16 mouse cellular contexts compared by ENCODE assay signal in the genomic region with DNA sequence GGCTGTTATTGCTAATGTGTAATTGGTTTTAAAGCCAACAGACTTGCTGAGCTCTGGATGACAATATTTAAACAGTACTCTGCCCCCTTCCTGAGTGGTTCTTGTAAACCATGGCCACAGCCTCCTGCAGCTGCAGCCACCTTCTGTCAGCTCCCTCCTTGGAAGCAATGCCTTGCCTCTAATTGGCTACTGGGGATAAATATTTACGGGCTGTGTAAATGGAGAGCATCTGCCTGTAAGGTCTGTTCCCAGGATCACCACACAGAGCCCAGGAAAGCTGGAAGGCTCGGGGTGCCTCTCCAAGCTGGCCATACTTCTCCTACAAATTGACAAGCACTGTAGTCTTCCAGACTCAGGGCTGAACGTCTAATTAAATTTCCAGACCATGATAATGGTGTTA. TPM values are rescaled to one million over a fixed set of nuclear protein-coding genes. Genes with fewer than 3 reads are reported as not detected.
A peak's percentile ranks its signal among the peaks of the same experiment; 100 is the strongest.
DNase-seq lines count a peak whose midpoint lies in the region; ATAC-seq lines count a peak whose summit lies in the region.
"Had no signal": no experiment of that assay in that cellular context is flagged by ENCODE, and none has a peak within 500 bp of the region (broad histone marks: within the 10 kb centered on the region; RNA-seq: fewer than 3 reads in every experiment).

No protein-coding gene starts in this region.

- no peaks in the 10 kb centered on the region for H3K4me1 ChIP-seq in midbrain, embryonic 11.5 days (ENCODE audit: control insufficient read depth, insufficient read depth, low read length)
- peaks cover 4% of the 10 kb centered on the region; the same call in 1 of the 2 replicates for H3K4me1 ChIP-seq in midbrain, embryonic 15.5 days
- peaks cover 11% of the 10 kb centered on the region; the same call in 1 of the 2 replicates for H3K4me1 ChIP-seq in forebrain, embryonic 15.5 days
- no peaks in the 10 kb centered on the region for H3K4me1 ChIP-seq in stomach, embryonic 14.5 days (ENCODE audit: control insufficient read depth, insufficient read depth, low read length)
- no peaks in the 10 kb centered on the region for H3K4me1 ChIP-seq in kidney, embryonic 16.5 days (ENCODE audit: insufficient read depth, low read length)
- H3K4me1 ChIP-seq: heart, embryonic 15.5 days had no signal

- no peak overlapping the region for H3K9ac ChIP-seq in midbrain, embryonic 11.5 days (ENCODE audit: low read length)
- no peak overlapping the region for H3K9ac ChIP-seq in midbrain, embryonic 15.5 days
- no peak overlapping the region for H3K9ac ChIP-seq in forebrain, embryonic 15.5 days (replicated peaks)
- no peak overlapping the region for H3K9ac ChIP-seq in stomach, embryonic 14.5 days (replicated peaks; ENCODE audit: low read depth, low read length)
- H3K9ac ChIP-seq in kidney, embryonic 16.5 days (replicated peaks; ENCODE audit: low read length), result no peak overlapping the region
- H3K9ac ChIP-seq: heart, embryonic 15.5 days; limb, embryonic 13.5 days had no signal

- no peak for DNase-seq in midbrain, embryonic 11.5 days (ENCODE audit: low spot score, missing footprints)
- DNase-seq in hindlimb bud, embryonic 11.5 days (ENCODE audit: extremely low spot score, low read depth, low spot score), result peak; percentile 8
- DNase-seq in gastrocnemius, adult 8-10 months (ENCODE audit: low spot score in 2 of 2), result no peak
- DNase-seq in adrenal gland, adult 18-20 months (ENCODE audit: low spot score in 2 of 2), result no peak
- DNase-seq: embryo, embryonic 11 days; kidney, postnatal 10 days; lung, postnatal 10 days had no signal

- no peak overlapping the region for H3K4me3 ChIP-seq in midbrain, embryonic 11.5 days (ENCODE audit: low read depth, low read length)
- H3K4me3 ChIP-seq in midbrain, embryonic 15.5 days, result no peak overlapping the region
- no peak overlapping the region for H3K4me3 ChIP-seq in forebrain, embryonic 15.5 days
- no peak overlapping the region for H3K4me3 ChIP-seq in stomach, embryonic 14.5 days (ENCODE audit: low read depth, low read length)
- H3K4me3 ChIP-seq in kidney, embryonic 16.5 days (ENCODE audit: low read length), result no peak overlapping the region
- H3K4me3 ChIP-seq: heart, embryonic 15.5 days; limb, embryonic 13.5 days had no signal

- no peaks in the 10 kb centered on the region for H3K36me3 ChIP-seq in midbrain, embryonic 11.5 days (ENCODE audit: control insufficient read depth, insufficient read depth, low read length)
- H3K36me3 ChIP-seq in midbrain, embryonic 15.5 days (replicated peaks), result no peaks in the 10 kb centered on the region
- no peaks in the 10 kb centered on the region for H3K36me3 ChIP-seq in forebrain, embryonic 15.5 days
- H3K36me3 ChIP-seq in stomach, embryonic 14.5 days (ENCODE audit: control insufficient read depth, insufficient read depth, low read length), result no peaks in the 10 kb centered on the region
- H3K36me3 ChIP-seq in kidney, embryonic 16.5 days (ENCODE audit: insufficient read depth, low read length), result no peaks in the 10 kb centered on the region
- H3K36me3 ChIP-seq: heart, embryonic 15.5 days; limb, embryonic 13.5 days had no signal

- ATAC-seq in midbrain, embryonic 11.5 days (ENCODE audit: low FRiP score), result peak; percentile 48; the same call in 1 of the 2 replicates
- ATAC-seq in midbrain, embryonic 15.5 days (replicated peaks), result no peak
- ATAC-seq in forebrain, embryonic 15.5 days (replicated peaks), result peak; percentile 92
- peak; percentile 76; the same call in 1 of the 2 replicates for ATAC-seq in stomach, embryonic 14.5 days (ENCODE audit: insufficient number of reproducible peaks, insufficient read depth, low FRiP score, low read depth)
- no peak for ATAC-seq in kidney, embryonic 16.5 days (ENCODE audit: low FRiP score, low TSS enrichment)

- H3K27me3 ChIP-seq in midbrain, embryonic 11.5 days (ENCODE audit: control insufficient read depth, insufficient read depth, low read length), result no peaks in the 10 kb centered on the region
- H3K27me3 ChIP-seq in midbrain, embryonic 15.5 days (replicated peaks), result no peaks in the 10 kb centered on the region
- no peaks in the 10 kb centered on the region for H3K27me3 ChIP-seq in forebrain, embryonic 15.5 days
- H3K27me3 ChIP-seq in stomach, embryonic 14.5 days (ENCODE audit: control insufficient read depth, insufficient read depth, low read length), result no peaks in the 10 kb centered on the region
- H3K27me3 ChIP-seq in kidney, embryonic 16.5 days (ENCODE audit: insufficient read depth, low read length), result no peaks in the 10 kb centered on the region

- WGBS in midbrain, embryonic 11.5 days, result 45% methylated on average over 3 of the region's 3 CpGs
- WGBS in midbrain, embryonic 15.5 days, result 28% methylated on average over 3 of the region's 3 CpGs
- WGBS in forebrain, embryonic 15.5 days, result 23% methylated on average over 3 of the region's 3 CpGs
- WGBS in stomach, embryonic 14.5 days, result 12% methylated on average over 3 of the region's 3 CpGs
- 27% methylated on average over 3 of the region's 3 CpGs for WGBS in kidney, embryonic 16.5 days

- no peaks in the 10 kb centered on the region for H3K9me3 ChIP-seq in midbrain, embryonic 11.5 days (ENCODE audit: control insufficient read depth, low read length)
- no peaks in the 10 kb centered on the region for H3K9me3 ChIP-seq in midbrain, embryonic 15.5 days
- no peaks in the 10 kb centered on the region for H3K9me3 ChIP-seq in forebrain, embryonic 15.5 days
- no peaks in the 10 kb centered on the region for H3K9me3 ChIP-seq in stomach, embryonic 14.5 days (ENCODE audit: control insufficient read depth, low read depth, low read length)
- H3K9me3 ChIP-seq in kidney, embryonic 16.5 days (ENCODE audit: low read length), result no peaks in the 10 kb centered on the region
- H3K9me3 ChIP-seq: heart, embryonic 15.5 days; limb, embryonic 13.5 days had no signal

- H3K27ac ChIP-seq in midbrain, embryonic 11.5 days (ENCODE audit: low read depth, low read length), result no peak overlapping the region
- no peak overlapping the region; the same call in 1 of the 2 replicates for H3K27ac ChIP-seq in midbrain, embryonic 15.5 days
- no peak overlapping the region for H3K27ac ChIP-seq in forebrain, embryonic 15.5 days (replicated peaks)
- peak overlapping the region; percentile 77; the same call in 1 of the 2 replicates for H3K27ac ChIP-seq in stomach, embryonic 14.5 days (ENCODE audit: low read length)
- no peak overlapping the region for H3K27ac ChIP-seq in kidney, embryonic 16.5 days (ENCODE audit: low read length)
- H3K27ac ChIP-seq: heart, embryonic 15.5 days; limb, embryonic 13.5 days had no signal

- H3K4me2 ChIP-seq in midbrain, embryonic 11.5 days, result no peak overlapping the region
- no peak overlapping the region for H3K4me2 ChIP-seq in midbrain, embryonic 15.5 days
- no peak overlapping the region for H3K4me2 ChIP-seq in forebrain, embryonic 15.5 days (replicated peaks)
- no peak overlapping the region for H3K4me2 ChIP-seq in stomach, embryonic 14.5 days (replicated peaks; ENCODE audit: low read depth, low read length)
- no peak overlapping the region for H3K4me2 ChIP-seq in kidney, embryonic 16.5 days (replicated peaks; ENCODE audit: low read depth, low read length)
- H3K4me2 ChIP-seq: heart, embryonic 15.5 days; limb, embryonic 13.5 days had no signal

RNA-seq across cellular contexts. Expression of a gene that starts 24.9 kb away (rescaled TPM):
- 0.19 and 0.59 TPM in 2 replicates for polyA plus RNA-seq in midbrain, embryonic 11.5 days (2014; fragmentation: Nextera tagmentation; extraction: Ambion mirVana)
- polyA plus RNA-seq in midbrain, embryonic 15.5 days (2015; fragmentation: Nextera tagmentation; extraction: Ambion mirVana), result 2.5 and 2.8 TPM in 2 replicates
- polyA plus RNA-seq in forebrain, embryonic 15.5 days (2015; fragmentation: Nextera tagmentation; extraction: Ambion mirVana), result 1.3 and 1.6 TPM in 2 replicates
- polyA plus RNA-seq in stomach, embryonic 14.5 days (2014; fragmentation: Nextera tagmentation; extraction: Ambion mirVana), result 4.9 and 5.5 TPM in 2 replicates
- total RNA-seq in gastrocnemius, adult 8-10 months (2022), result not detected
- not detected for total RNA-seq in adrenal gland, adult 18-20 months (2021)
- 0.17 and 0.29 TPM in 2 replicates for polyA plus RNA-seq in kidney, embryonic 16.5 days (2015; fragmentation: Nextera tagmentation; extraction: Ambion mirVana)
- total RNA-seq: gastrocnemius, adult 18-20 months had no signal
- polyA plus RNA-seq: thymus, postnatal 0 days had no signal

RNA-seq across cellular contexts. Expression of a gene that starts 26.0 kb away (rescaled TPM):
- polyA plus RNA-seq in midbrain, embryonic 11.5 days (2014; fragmentation: Nextera tagmentation; extraction: Ambion mirVana), result 0.11 TPM in 1 of 2 replicates, not detected in the other
- 0.22 and 0.68 TPM in 2 replicates for polyA plus RNA-seq in midbrain, embryonic 15.5 days (2015; fragmentation: Nextera tagmentation; extraction: Ambion mirVana)
- polyA plus RNA-seq in forebrain, embryonic 15.5 days (2015; fragmentation: Nextera tagmentation; extraction: Ambion mirVana), result 0.15 and 0.34 TPM in 2 replicates
- polyA plus RNA-seq in stomach, embryonic 14.5 days (2014; fragmentation: Nextera tagmentation; extraction: Ambion mirVana), result 0.66 and 0.90 TPM in 2 replicates
- not detected for total RNA-seq in gastrocnemius, adult 8-10 months (2022)
- not detected for total RNA-seq in adrenal gland, adult 18-20 months (2021)
- polyA plus RNA-seq in kidney, embryonic 16.5 days (2015; fragmentation: Nextera tagmentation; extraction: Ambion mirVana), result 0.05 and 0.10 TPM in 2 replicates
- total RNA-seq: gastrocnemius, adult 18-20 months had no signal
- polyA plus RNA-seq: heart, embryonic 15.5 days; limb, embryonic 13.5 days; thymus, postnatal 0 days had no signal

RNA-seq across cellular contexts. Expression of a gene that starts 51.6 kb away (rescaled TPM):
- 0.19 TPM in 1 of 2 replicates, not detected in the other for polyA plus RNA-seq in midbrain, embryonic 11.5 days (2014; fragmentation: Nextera tagmentation; extraction: Ambion mirVana)
- polyA plus RNA-seq in midbrain, embryonic 15.5 days (2015; fragmentation: Nextera tagmentation; extraction: Ambion mirVana), result 0.34 and 1.0 TPM in 2 replicates
- polyA plus RNA-seq in forebrain, embryonic 15.5 days (2015; fragmentation: Nextera tagmentation; extraction: Ambion mirVana), result 0.45 and 0.89 TPM in 2 replicates
- not detected in 2 replicates for polyA plus RNA-seq in stomach, embryonic 14.5 days (2014; fragmentation: Nextera tagmentation; extraction: Ambion mirVana)
- total RNA-seq in gastrocnemius, adult 8-10 months (2022), result not detected
- not detected for total RNA-seq in adrenal gland, adult 18-20 months (2021)
- not detected in 2 replicates for polyA plus RNA-seq in kidney, embryonic 16.5 days (2015; fragmentation: Nextera tagmentation; extraction: Ambion mirVana)
- total RNA-seq: gastrocnemius, adult 18-20 months had no signal
- polyA plus RNA-seq: heart, embryonic 15.5 days; limb, embryonic 13.5 days; neural tube, embryonic 11.5 days had no signal

Comparison
In these comparisons a context has a peak if more than half of its experiments do, and no peak if none do; other contexts are left out.
1. ATAC-seq: peak in midbrain, embryonic 11.5 days (single experiment), forebrain, embryonic 15.5 days (single experiment) and stomach, embryonic 14.5 days (single experiment); none in midbrain, embryonic 15.5 days (single experiment) and kidney, embryonic 16.5 days (single experiment).